Mouse (Mus musculus) lung, embryonic 14.5 days (tissue): ENCODE measurements around the gene Ddx59. TPM values are rescaled to one million over a fixed set of nuclear protein-coding genes. Genes with fewer than 3 reads are reported as not detected.

ENCODE experiments used
- ATAC-seq: fragments of 200-750 bp; cut with Nextera tagmentation; 2 replicates; pipeline ENCODE4 v1.8.0; 2017; ENCODE audit warnings: mild to moderate bottlenecking, moderate TSS enrichment, moderate library complexity; ENCODE audit not compliant: insufficient read depth
- DNase-seq: peaks from one replicate; pipeline ENCODE4 v3.0.0-alpha.2; 2015
- H3K27ac ChIP-seq: fragments of 300-500 bp; sonication (generic); 2 replicates; pipeline ENCODE4 v1.5.1; 2014; ENCODE audit warnings: low read depth, mild to moderate bottlenecking, moderate library complexity
- H3K27me3 ChIP-seq: fragments of 300-500 bp; sonication (generic); 2 replicates; pipeline ENCODE4 v1.6.1; 2014; ENCODE audit warnings: low read length, control low read depth; ENCODE audit not compliant: insufficient read depth
- H3K36me3 ChIP-seq: fragments of 300-500 bp; sonication (generic); 2 replicates; pipeline ENCODE4 v1.6.1; 2014; ENCODE audit warnings: control low read depth; ENCODE audit not compliant: insufficient read depth
- H3K4me1 ChIP-seq: fragments of 300-500 bp; sonication (generic); 2 replicates; pipeline ENCODE4 v1.6.1; 2014; ENCODE audit warnings: antibody characterized with exemption, control low read depth; ENCODE audit not compliant: insufficient read depth
- H3K4me2 ChIP-seq: fragments of 300-500 bp; sonication (generic); 2 replicates; pipeline ENCODE4 v1.6.1; 2014; ENCODE audit warnings: mild to moderate bottlenecking
- H3K4me3 ChIP-seq: fragments of 300-500 bp; sonication (generic); 2 replicates; pipeline ENCODE4 v1.5.1; 2014; ENCODE audit warnings: low read depth, low read length
- H3K9ac ChIP-seq: fragments of 300-500 bp; sonication (generic); 2 replicates; pipeline ENCODE4 v1.6.1; 2014
- H3K9me3 ChIP-seq: fragments of 300-500 bp; sonication (generic); 2 replicates; pipeline ENCODE4 v1.6.1; 2016; ENCODE audit warnings: low read depth, low read length, control low read depth
- CTCF ChIP-seq: IDR thresholded peaks from 2 replicates; pipeline ENCODE4 v1.5.1; 2016; ENCODE audit warnings: antibody characterized with exemption, low read depth
- WGBS: fragments of 180-500 bp; shearing (Covaris S2); extraction: QIAGEN DNeasy Blood & Tissue Kit; methylation state at CpG from one replicate; pipeline ENCODE4 v1.1.7; 2014; 5-methylcytosine and 5-hydroxymethylcytosine counted together
- polyA plus RNA-seq: library from polyadenylated mRNA; unstranded; fragments of >200 nt; fragmentation: Nextera tagmentation; extraction: Ambion mirVana; gene quantifications from 2 replicates; pipeline ENCODE4 v1.2.1, GENCODE M21; 2014

The Ddx59 gene
- polyA plus RNA-seq, 1 experiment from 2014 or later: 16.4 TPM

GRCm38 (mm10) chr1:136427166-136427969, 12.3 kb downstream of the Ddx59 start:
- no peaks in the 10 kb centered on the region for H3K4me1 ChIP-seq
- no peaks in the 10 kb centered on the region for H3K27me3 ChIP-seq
- no peaks in the 10 kb centered on the region for H3K9me3 ChIP-seq
- DNase-seq: no peak
- WGBS: 67% methylated on average over 11 of the region's 11 CpGs
- TF ChIP-seq CTCF: no peak
- no peak overlapping the region for H3K4me2 ChIP-seq
- no peak for ATAC-seq
- H3K27ac ChIP-seq: no peak overlapping the region
- no peak overlapping the region for H3K9ac ChIP-seq
- H3K36me3 ChIP-seq: peaks cover 11% of the 10 kb centered on the region; the same call in 1 of the 2 replicates
- no peak overlapping the region for H3K4me3 ChIP-seq

DNA sequence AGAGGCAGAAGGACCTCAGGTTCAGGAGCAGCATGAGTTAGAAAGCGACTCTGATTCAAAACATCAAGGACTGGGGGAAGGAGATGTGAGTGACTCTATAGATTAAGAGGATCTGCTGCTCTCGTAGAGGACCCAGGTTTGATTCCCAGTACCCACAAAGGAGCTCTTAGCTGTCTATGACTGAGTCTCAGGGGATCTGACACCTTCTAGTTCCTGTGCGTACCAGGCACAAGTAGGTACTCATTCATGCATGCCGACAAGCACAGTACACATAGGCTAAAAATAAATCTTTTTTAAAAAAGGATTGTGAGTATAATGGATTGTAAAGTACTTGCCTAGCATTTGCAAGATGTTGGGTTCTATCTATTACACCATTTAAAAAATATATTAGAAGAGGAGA, 13.9 kb downstream of the Ddx59 start:
- Histone ChIP-seq H3K9ac (no peak overlapping the region), H3K4me2 (no peak overlapping the region), H3K27ac (no peak overlapping the region), H3K36me3 (peaks cover 11% of the 10 kb centered on the region; the same call in 1 of the 2 replicates), H3K4me3 (no peak overlapping the region), H3K27me3 (no peaks in the 10 kb centered on the region), H3K9me3 (no peaks in the 10 kb centered on the region), H3K4me1 (no peaks in the 10 kb centered on the region)
- WGBS: 84% methylated on average over 4 of the region's 4 CpGs
- ATAC-seq (no peak), DNase-seq (no peak)
- TF ChIP-seq CTCF: no peak

GRCm38 (mm10) chr1:136430126-136430818, 15.2 kb downstream of the Ddx59 start:
- WGBS: 48% methylated on average over 7 of the region's 7 CpGs
- Histone ChIP-seq H3K9me3 (no peaks in the 10 kb centered on the region), H3K27me3 (no peaks in the 10 kb centered on the region), H3K4me2 (no peak overlapping the region), H3K27ac (no peak overlapping the region), H3K4me3 (no peak overlapping the region), H3K4me1 (no peaks in the 10 kb centered on the region), H3K36me3 (peaks cover 11% of the 10 kb centered on the region; the same call in 1 of the 2 replicates), H3K9ac (no peak overlapping the region)
- TF ChIP-seq CTCF: no peak
- ATAC-seq (no peak), DNase-seq (no peak)

DNA sequence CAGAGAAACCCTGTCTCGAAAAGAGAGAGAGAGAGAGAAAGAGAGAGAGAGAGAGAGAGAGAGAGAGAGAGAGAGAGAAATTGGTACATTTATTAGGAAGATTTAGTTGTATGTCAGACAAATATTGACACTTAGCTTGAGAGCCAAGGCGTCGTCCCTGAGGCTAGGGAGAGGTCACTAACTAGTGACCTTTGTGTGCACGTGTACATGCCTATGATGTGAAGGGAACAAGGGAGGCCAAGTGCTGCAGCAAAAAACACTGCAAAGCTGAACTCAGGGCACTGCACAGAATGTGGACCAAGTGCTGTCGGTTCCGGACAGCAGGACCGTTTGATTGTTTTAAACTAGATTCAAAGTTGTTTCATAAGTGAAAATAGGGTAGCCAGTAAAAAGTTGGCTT, 25.7 kb downstream of the Ddx59 start:
- no peak overlapping the region for H3K27ac ChIP-seq
- peaks cover 4% of the 10 kb centered on the region; the same call in 1 of the 2 replicates for H3K36me3 ChIP-seq
- 73% methylated on average over 7 of the region's 7 CpGs for WGBS
- H3K9me3 ChIP-seq: no peaks in the 10 kb centered on the region
- H3K4me3 ChIP-seq: no peak overlapping the region
- no peaks in the 10 kb centered on the region for H3K4me1 ChIP-seq
- TF ChIP-seq CTCF: no peak
- DNase-seq: no peak
- H3K9ac ChIP-seq: no peak overlapping the region
- ATAC-seq: no peak
- H3K4me2 ChIP-seq: no peak overlapping the region
- no peaks in the 10 kb centered on the region for H3K27me3 ChIP-seq

DNA sequence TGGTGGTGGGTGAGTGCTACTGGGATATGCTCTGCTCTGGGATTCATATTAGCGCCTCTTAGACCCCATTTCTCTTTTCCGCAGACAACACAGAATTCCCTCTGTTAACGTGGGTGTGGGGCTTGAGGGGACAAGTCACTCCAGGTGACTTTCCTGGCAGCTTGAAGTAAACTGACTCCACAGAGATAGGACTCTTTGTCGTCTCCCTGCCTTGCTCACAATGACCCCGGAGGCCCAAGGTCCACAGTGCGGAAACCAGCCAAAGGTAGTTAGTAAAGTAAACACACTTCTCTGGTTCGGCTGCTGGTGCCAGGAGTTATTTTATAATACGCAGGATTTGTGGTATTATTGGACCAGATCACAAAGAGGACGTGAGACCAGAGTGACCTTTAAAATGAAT, 27.7 kb downstream of the Ddx59 start:
- DNase-seq (no peak), ATAC-seq (no peak)
- no peak overlapping the region for H3K9ac ChIP-seq
- H3K4me3 ChIP-seq: no peak overlapping the region
- H3K36me3 ChIP-seq: 0 out of 2 replicates have a peak, but pooled peaks cover 4% of the 10 kb centered on the region
- no peak for TF ChIP-seq CTCF
- no peak overlapping the region for H3K4me2 ChIP-seq
- no peaks in the 10 kb centered on the region for H3K4me1 ChIP-seq
- 45% methylated on average over 9 of the region's 9 CpGs for WGBS
- H3K9me3 ChIP-seq: no peaks in the 10 kb centered on the region
- no peak overlapping the region for H3K27ac ChIP-seq
- no peaks in the 10 kb centered on the region for H3K27me3 ChIP-seq

- H3K4me3 ChIP-seq: no peak overlapping the region
- no peaks in the 10 kb centered on the region for H3K9me3 ChIP-seq
- 68% methylated on average over 12 of the region's 12 CpGs for WGBS
- no peak overlapping the region for H3K27ac ChIP-seq
- no peak for DNase-seq
- no peaks in the 10 kb centered on the region for H3K27me3 ChIP-seq
- no peak for ATAC-seq
- 0 out of 2 replicates have a peak, but pooled peaks cover 4% of the 10 kb centered on the region for H3K36me3 ChIP-seq
- H3K4me2 ChIP-seq: no peak overlapping the region
- TF ChIP-seq CTCF: no peak
- H3K4me1 ChIP-seq: no peaks in the 10 kb centered on the region
- no peak overlapping the region for H3K9ac ChIP-seq
These were observed 29.6 kb downstream of the Ddx59 start for GRCm38 (mm10) chr1:136444555-136445255.

DNA sequence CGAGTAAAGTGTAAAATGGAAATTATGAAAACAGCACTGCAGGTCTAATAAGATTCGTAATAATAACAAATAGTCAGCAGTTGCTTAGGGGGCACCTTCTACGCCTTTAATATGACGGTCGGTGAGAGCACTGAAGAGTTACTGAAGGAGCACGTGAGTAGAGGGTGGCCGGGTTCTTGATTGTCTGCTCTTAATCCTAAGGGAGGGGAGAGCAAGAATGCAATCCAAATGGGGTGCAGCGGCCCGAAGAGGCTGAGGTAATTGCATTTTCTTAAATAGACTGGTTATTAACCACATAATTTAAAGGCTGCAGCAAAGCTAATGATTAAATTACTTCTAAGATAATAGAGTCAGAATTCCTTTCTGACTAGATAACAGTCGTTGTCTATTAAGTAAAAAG, 31.9 kb downstream of the Ddx59 start:
- no peaks in the 10 kb centered on the region for H3K36me3 ChIP-seq
- no peak for ATAC-seq
- H3K27me3 ChIP-seq: no peaks in the 10 kb centered on the region
- DNase-seq: no peak
- no peaks in the 10 kb centered on the region for H3K4me1 ChIP-seq
- TF ChIP-seq CTCF: no peak
- H3K27ac ChIP-seq: no peak overlapping the region
- 74% methylated on average over 10 of the region's 10 CpGs for WGBS
- H3K4me3 ChIP-seq: no peak overlapping the region
- no peaks in the 10 kb centered on the region for H3K9me3 ChIP-seq
- no peak overlapping the region for H3K4me2 ChIP-seq
- H3K9ac ChIP-seq: no peak overlapping the region
